Mouse (Mus musculus): ENCODE data around the gene Shld2. TPM values are rescaled to one million over a fixed set of nuclear protein-coding genes. Genes with fewer than 3 reads are reported as not detected.
A peak's percentile ranks its signal among the peaks of the same experiment; 100 is the strongest.

Shld2 gene
- total RNA-seq, 1 experiment from 2014 or later = 19.9 TPM

GRCm38 (mm10) chr14:34188629-34189028 is 121.7 kb downstream of the Shld2 start:
- peak; percentile 96 for ATAC-seq (replicated peaks; ENCODE audit: low read depth, poor library complexity, severe bottlenecking)

Other genes starting within 250 kb of the Shld2 start
- not detected in 2 replicates for gene Anxa8, start 224.5 kb downstream of the Shld2 start, total RNA-seq (2017)
- gene A630023A22Rik, start 207.7 kb downstream of the Shld2 start, total RNA-seq (2017) = not detected in 2 replicates
- gene Npy4r, start 158.0 kb downstream of the Shld2 start, total RNA-seq (2017) = not detected in 2 replicates
- gene Gprin2, start 108.8 kb downstream of the Shld2 start, total RNA-seq (2017) = not detected in 2 replicates
- gene Syt15, start 90.9 kb downstream of the Shld2 start, total RNA-seq (2017) = not detected in 2 replicates
- 124 and 148 TPM in 2 replicates for gene Glud1, start 234 bp upstream of the Shld2 start, total RNA-seq (2017)
- not detected in 2 replicates for gene Fam25c, start 44.9 kb upstream of the Shld2 start, total RNA-seq (2017)
- gene Sncg, start 64.3 kb upstream of the Shld2 start, total RNA-seq (2017) = not detected in 2 replicates
- gene Mmrn2, start 65.0 kb upstream of the Shld2 start, total RNA-seq (2017) = not detected in 2 replicates
- gene Bmpr1a, start 192.8 kb upstream of the Shld2 start, total RNA-seq (2017) = 0.32 and 0.34 TPM in 2 replicates
- not detected in 2 replicates for gene 9230112D13Rik, start 212.3 kb upstream of the Shld2 start, total RNA-seq (2017)